Mouse (Mus musculus) cortical plate, adult 2 months (tissue): ENCODE data around the gene Fpgs.

Experiments
- CTCF ChIP-seq: fragments of 200-500 bp; IDR thresholded peaks from 2 replicates; pipeline ENCODE4 v1.5.1; 2011; ENCODE audit warnings: mild to moderate bottlenecking, control low read depth, low read length; ENCODE audit not compliant: insufficient read depth; ENCODE audit errors: extremely low read depth
- POLR2A ChIP-seq: fragments of 200-500 bp; IDR thresholded peaks from 2 replicates; pipeline ENCODE4 v1.6.1; 2011; ENCODE audit warnings: mild to moderate bottlenecking, low read length, control low read depth; ENCODE audit not compliant: insufficient read depth; ENCODE audit errors: extremely low read depth

- TF ChIP-seq CTCF = no peak
- no peak for TF ChIP-seq POLR2A
These were observed 48.6 kb downstream of the Fpgs start for GRCm38 (mm10) chr2:32655394-32655744.
